Mouse (Mus musculus): Measurements from ENCODE around the gene Ccl9.

Ccl9 gene

GRCm38 (mm10) chr11:83536831-83537230, 41.6 kb downstream of the Ccl9 start:
- DNase-seq (ENCODE audit: low spot score in 2 of 2), result no peak

GRCm38 (mm10) chr11:83534609-83535423, 43.6 kb downstream of the Ccl9 start:
- peak; percentile 26 to 69 for DNase-seq (ENCODE audit: low spot score in 2 of 2)

- no peak for DNase-seq (ENCODE audit: low spot score in 2 of 2)
These were observed 44.3 kb downstream of the Ccl9 start for GRCm38 (mm10) chr11:83534143-83534542.

- no peak for DNase-seq (ENCODE audit: low spot score in 2 of 2)
These were observed 45.2 kb downstream of the Ccl9 start for GRCm38 (mm10) chr11:83533192-83533591.

GRCm38 (mm10) chr11:83530360-83530759, 48.1 kb downstream of the Ccl9 start, which contains the start of gene Ccl5:
TSS of gene Ccl5 (minus strand) at chr11:83530518.
- no peak for DNase-seq (ENCODE audit: low spot score in 2 of 2)

GRCm38 (mm10) chr11:83529024-83529423, 49.4 kb downstream of the Ccl9 start:
- DNase-seq (ENCODE audit: low spot score in 2 of 2), result no peak
